Mouse (Mus musculus) CD4-positive helper T cell, adult 2 months (primary cell): ENCODE measurements at regions not wholly inside any gene's neighbourhood (a gene's known extent, or its start where the extent isn't known, plus 50 kb on each side); places are given as distances from the start of the nearest gene placed in this dataset.

ENCODE experiments used
- DNase-seq: peaks from one replicate; pipeline ENCODE4 v3.0.0-alpha.2; 2012; ENCODE audit warnings: low read depth, missing footprints, low spot score

DNA sequence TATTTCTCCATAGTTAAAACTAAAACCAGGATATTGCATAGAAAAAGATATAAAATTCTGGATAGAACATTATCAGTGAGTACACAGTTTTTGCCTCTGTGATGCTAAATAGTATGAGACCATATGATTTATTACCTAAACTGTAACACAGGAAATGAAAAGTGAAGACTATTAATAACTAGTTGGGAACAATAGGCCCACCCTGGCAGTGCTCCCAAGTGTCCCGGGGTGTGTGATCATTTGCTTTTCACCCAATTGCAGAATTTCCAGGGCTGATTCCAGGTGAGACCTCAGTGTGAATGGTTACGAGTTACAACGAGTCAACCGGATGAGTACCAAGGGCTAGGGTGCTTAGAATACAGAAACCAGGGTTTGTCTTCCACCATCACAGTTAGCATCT lies 172.6 kb upstream of the Tars start:
- DNase-seq: no peak

DNA sequence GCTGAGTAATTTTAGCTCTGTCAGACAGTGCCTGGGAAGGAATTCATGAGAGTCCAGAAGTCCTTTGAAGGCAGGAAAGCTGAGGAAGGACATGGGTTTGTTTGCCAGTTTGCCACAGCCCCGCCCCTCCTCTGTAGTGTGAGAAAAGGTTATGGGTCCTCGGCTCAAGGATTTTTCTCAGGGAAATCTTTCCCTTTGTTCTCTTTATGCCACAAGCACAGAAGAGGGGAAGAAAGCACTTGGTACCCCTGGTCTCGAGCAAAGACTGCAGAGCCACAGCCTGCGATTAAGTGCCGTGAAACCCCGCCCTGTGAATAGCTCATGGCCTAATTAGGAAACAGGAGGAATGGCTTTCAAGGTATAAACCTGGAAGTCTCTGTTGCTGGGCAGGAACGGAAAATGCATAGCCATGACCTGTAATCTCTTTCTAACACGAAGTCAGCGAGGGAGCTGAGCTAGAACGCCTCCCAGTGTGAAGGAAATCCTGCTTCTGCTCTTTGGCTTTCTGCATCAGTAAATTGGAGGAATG lies 166.1 kb upstream of the Tars start:
- DNase-seq: no peak

DNA sequence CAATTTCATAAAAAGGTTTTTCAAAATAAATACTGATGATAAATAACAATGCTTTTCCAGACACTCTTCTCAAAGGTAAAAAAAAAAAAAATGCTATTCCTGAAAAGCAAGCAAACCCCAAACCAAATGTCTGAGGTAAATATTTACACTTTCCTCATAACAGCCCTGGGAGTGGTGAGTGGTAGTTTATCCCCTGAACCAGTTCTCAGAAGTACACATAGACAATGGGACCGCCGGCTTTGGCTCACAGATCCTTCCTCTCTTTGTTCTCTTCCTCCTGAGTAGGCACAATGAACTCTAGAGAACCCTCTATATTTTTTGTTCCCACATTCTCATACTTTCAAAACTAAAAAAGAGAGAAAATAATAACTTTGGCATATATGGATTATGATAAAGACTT lies 153.1 kb upstream of the Tars start:
- DNase-seq: no peak

DNA sequence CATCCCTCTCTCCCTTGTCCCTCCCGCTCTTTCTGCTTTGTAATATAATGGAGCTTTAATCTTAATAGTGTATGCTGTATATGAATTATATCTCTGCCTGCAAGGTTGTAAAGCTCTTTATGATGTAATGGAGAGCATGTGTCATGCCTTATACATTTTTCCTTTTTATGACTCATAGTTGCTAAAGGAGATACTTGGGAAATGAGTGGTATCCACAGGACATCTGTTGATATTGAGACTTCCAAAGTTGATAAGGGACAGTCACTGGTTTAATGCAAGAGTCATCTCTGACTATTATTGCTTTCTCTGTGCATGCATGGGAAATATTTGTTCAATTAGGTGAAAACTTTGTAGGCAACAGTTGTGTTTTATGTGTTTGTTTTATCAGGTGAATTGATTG lies 152.6 kb upstream of the Tars start:
- DNase-seq: no peak

GRCm38 (mm10) chr15:11539485-11539884 lies 140.0 kb upstream of the Tars start:
- no peak for DNase-seq

- DNase-seq: no peak
Observed at GRCm38 (mm10) chr15:11536076-11536620, 136.7 kb upstream of the Tars start.

- no peak for DNase-seq
Observed at GRCm38 (mm10) chr15:11534404-11535251, 135.2 kb upstream of the Tars start.

GRCm38 (mm10) chr15:11533616-11534015 lies 134.2 kb upstream of the Tars start:
- no peak for DNase-seq

DNA sequence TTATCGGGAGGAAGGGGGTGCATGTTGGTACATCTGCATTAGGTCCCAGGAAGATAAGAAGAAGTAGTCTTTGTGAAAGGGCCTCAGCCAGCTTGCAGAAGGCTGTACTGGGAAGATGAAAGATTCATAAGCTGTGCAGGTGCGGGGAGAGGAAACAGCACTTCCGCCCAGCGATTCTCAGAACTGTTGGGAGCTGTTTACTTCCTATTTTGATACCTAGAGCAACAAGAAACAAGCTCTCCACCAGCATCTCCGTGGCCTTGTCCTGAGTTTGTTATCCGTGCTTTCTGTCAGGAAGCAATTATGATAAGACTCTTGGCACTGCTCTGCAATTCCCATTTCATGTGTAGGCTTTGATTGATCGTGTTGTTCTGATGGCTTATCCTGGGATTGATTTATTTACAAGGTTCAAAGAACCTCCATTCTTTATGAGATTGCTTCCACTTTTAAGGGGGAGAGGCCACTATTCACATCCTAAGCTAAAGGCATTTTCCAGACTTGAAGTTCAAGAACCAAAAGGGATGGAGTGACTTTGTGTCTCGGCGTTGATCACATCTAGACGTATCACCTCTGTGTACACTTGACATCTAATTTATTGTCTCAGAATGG lies 133.6 kb upstream of the Tars start:
- peak; percentile 68 for DNase-seq

DNA sequence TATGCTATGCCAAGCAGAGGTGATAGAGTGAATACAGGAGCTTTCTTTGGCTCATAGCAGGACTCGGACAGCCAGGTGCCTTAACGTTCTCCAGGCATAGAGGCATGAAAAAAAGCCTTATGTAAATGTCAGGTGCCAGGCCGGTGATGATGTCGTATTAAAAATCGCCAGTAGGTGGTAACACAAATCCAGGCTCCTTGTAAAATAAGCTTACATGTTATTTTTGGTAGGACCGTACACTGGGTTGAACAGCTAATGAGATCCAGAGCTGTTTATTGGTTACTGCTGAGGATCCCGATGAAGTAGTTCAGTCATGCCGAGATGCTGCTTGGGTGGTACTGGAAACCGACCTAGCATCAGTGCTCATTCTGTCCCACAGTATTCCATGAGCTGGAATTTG lies 133.1 kb upstream of the Tars start:
- peak; percentile 36 for DNase-seq

GRCm38 (mm10) chr15:11529819-11530810 lies 130.7 kb upstream of the Tars start:
- no peak for DNase-seq

- DNase-seq: no peak
Observed at GRCm38 (mm10) chr15:11524337-11525106, 125.1 kb upstream of the Tars start.

GRCm38 (mm10) chr15:11518565-11518964 lies 119.1 kb upstream of the Tars start:
- DNase-seq: no peak

DNA sequence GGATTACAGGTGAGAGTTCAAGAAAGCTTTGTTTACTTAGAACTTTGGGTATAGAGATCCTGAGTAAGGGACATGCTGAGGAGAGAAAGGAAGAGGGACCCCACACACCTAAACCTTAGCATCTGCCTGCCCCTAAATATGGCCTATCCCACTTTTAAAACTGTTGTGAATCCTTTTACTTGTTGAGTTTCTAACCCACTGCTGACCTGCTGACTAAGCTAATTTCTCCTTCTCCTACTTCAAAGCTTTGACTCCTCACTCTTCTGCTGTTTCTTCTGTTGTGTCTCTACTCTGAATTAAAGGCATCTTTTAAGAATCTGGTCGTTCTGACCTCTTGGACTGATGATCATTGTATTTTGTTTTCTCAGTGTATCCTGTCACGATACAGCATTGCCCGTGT lies 118.4 kb upstream of the Tars start:
- no peak for DNase-seq

DNA sequence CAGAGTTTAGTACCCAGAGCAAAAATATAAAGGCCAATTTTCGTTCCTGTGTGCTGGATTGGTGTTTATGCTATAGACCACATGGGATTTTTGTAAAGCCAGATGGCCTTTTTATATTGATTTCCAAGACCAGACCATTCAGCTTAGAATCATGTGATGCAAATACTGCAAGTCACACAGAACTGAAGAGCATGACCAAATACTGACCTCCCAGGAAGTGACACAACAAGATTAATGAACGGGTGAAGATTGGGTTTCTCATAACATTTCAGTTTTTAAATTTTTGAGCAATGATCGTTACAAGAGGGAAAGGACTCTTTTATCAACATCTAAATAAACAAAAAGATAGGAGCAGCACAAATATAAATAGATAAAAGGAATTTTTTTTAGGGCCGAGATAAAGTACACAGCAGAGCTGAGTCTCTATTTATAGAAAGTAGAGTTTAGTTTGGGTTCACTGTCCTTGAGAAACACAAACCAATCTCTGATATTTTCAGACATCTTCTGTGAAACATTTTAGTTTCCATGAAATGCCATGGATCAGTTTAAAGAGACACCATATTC lies 105.7 kb upstream of the Tars start:
- DNase-seq: no peak

DNA sequence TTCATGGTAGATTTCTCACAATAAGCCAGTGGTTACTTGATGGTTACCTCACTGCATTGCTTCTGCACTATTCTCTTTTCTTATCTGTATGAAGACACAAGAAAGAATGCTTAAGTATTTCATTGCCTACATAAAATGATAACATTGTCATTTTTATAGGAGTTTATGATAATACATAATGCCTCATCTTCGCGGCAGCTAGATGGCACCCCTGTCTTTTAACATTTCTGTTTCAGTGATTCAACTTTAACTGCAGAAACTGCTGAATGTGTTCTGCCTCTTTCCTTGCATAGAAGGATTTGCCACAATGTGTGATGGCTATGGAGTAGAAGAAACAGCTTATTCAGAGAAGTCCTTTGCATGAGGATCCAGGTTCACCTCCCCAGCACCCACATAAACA lies 97.0 kb upstream of the Tars start:
- DNase-seq: no peak

DNA sequence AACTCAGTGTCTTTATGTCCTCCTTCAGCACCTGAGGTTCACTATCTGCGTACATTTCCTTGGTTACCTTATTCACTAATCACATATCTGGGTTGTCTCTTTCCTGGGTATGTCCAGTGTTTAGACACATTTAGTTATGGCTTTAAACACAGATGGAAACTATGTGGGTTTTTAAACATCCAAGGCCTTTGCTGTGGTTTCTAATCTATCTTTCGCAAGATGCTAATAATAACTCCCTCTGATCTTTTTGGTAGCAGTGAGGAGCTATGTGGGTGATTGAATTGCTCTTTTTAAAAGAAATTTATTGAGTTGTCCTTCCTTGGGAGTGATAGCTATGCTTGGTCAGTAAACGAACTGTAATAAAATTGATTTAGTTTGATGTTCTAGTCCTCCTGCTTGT lies 89.7 kb upstream of the Tars start:
- DNase-seq: no peak

DNA sequence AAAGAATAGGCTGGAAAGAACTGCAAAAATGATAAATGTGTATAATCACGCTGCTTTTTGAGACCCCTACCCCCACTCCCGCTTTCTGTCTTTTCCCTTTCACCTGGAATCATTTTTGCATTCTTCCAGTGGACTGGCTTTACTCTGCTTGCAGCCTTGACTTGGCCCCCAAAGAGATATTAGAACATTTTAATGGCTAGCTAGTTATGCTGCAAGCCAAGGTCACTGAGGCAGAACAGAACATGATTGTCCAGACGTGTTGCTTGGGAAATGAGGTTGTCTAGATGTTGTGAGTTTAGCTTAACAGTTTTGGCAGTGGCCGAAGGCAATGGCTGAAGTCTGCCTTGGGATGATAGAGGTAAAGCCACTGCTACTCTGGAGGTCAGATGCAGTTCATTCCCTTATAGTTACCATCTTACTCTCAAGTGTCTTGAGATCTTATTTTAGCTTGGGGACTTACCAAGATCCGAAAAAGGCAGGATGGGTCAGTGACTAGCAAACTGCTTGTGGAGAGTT lies 87.9 kb upstream of the Tars start:
- DNase-seq: no peak

GRCm38 (mm10) chr15:11483916-11484315 lies 84.5 kb upstream of the Tars start:
- DNase-seq: no peak
